Mouse (Mus musculus) CD4-positive helper T cell, adult 2 months (primary cell): Measurements from ENCODE around the gene Ccdc170.

Experiments
- DNase-seq: peaks from one replicate; pipeline ENCODE4 v3.0.0-alpha.2; 2012; ENCODE audit warnings: low read depth, missing footprints, low spot score

Gene Ccdc170

DNA sequence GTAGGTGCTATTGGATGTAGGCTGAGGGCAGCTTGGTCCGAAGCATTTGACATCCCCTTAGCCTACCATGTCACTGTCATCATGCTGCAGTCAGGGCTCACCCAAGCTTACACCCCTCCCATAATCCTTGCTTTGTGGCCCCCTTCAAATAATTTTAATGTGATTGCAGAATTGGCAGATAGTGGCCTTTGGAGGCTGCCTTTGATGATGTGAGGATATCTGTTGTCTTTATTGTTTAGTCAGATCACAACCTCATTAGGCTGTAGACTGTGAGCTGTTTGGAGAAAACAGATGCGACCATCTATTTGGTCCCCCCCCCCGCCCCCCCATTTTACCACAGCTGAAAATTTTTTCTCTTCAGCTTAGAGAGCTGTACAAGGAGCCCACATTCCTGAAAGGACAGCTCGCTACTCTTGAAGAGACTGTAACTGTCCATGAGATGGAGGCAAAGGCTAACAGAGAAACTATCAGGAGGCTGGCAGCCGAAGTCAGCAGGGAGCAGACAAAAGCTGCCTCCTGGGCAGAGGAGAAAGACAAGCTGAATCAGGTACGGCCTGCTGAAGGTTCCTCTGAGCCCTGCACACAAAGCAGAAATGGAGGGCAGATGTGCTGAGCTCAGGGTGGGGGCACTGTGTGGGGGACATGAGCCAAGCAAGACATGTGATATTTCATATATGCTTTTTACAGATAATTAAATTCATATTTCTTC lies 38.2 kb downstream of the Ccdc170 start:
- no peak for DNase-seq

DNA sequence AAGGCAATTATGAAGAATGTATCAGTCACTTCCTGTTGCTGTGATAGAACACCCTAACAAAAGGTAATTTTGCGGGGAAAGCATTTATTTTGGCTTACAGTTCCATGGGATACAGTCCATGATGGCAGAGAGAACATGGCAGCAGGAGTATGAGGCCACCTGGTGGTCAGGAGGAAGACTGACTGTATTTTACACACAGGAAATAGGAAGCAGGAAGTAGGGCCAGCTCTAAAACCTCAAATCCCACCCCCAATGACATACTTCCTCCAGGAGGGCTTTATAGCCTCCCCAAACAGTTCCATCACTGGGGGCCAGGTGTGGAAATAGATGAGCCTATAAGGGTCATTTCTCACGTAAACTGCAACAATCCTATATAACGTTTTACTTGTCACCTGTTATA lies 39.8 kb downstream of the Ccdc170 start:
- DNase-seq = no peak

DNA sequence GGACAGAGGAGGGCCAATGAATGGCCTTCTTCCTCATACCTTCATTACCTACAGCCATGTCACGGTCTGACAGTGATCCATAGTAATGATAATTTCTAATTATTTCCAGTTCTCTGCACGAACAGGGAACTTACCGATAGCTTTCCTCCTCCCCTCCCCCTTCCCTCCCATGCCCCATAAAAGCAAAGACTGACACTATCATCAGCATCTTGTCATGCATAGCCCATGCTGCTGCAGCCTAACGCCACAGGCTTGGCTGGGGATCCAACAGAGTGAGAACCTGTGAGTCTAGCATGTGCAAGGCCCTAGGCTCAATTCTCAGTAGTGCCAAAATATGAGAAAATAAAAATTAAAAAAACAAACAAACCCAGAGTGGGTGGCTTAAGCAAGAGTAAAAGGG lies 40.8 kb downstream of the Ccdc170 start:
- no peak for DNase-seq

DNA sequence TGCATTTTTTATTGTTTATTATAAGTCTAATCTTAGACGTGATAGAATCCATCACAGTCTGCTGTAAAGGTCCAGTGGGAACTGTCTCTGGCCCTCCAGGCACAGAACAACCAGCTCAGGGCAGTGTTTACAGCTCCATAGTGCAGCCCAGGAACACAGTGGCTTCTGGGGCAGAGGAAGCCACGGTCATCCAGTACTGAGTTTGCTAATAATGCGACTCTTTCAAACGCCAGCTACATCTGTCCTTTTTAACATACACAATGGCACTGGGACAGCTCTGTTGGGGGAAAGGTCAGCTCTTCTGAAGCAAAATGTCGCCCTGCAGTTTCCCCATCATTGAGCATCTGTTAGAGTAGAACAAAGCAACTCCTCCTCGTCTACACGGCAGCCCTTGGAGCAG lies 45.7 kb downstream of the Ccdc170 start:
- no peak for DNase-seq

DNA sequence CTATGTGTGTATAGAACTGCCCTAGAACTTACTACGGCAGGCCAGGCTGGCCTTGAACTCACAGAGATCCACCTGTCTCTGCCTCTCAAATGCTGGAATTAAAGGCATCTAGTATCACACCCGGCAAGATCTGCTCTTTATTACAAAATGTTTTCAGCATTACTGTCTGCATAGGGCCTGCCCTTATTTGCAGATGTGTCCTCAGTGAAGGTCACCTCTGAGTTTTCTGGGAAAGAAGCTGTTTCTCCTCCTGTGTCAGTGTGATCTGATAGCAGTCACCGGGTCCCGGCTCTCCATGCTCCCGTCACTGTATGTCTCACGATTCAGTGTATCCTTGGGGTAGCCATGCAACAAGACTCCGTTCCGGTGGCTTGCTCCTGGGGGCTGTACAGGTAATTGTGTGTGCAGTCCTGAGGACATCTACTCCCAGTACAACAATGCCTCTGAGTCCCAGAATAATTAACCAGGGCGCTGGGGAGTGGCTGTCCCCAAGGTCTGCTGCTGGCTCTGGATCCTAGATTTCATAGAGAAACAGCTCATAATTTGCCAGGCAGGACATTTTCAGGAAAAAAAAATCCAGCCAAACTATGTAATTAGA lies 48.4 kb downstream of the Ccdc170 start:
- DNase-seq = no peak

DNA sequence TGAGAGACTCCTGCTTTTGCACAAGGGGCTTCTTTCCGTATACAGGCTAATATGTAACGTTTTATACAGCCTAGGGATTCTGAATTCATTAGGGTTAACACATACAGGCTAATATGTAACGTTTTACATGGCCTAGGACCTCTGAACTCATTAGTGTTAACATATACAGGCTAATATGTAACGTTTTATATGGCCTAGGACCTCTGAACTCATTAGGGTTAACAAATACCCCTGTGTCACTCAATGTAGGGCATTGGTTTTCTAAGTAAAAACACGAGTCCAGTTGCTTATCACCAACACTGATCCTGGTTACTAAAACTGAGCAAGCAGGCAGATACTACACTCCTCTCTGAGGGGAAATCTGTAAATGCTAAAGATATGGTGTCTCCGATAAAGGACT lies 49.6 kb downstream of the Ccdc170 start:
- DNase-seq = no peak

DNA sequence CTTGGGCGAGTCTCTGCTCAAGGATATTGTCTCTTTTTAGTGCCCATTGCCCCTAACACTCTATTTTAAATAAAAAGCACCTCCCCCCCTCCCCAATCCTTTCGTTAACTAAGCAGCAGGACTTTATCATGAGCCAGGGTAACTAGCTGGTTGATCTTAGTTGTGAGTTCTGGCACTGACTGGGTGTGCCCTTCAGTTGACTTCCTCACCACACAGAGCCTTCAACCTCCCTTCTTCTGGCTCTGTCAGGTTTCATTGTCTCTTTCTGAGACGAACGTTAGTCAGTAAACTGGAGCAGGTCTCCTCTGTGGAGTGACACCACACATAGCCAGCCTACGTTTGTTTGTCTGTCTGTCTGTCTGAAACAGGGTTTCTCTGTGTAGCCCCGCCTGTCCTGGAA lies 50.4 kb downstream of the Ccdc170 start:
- DNase-seq = no peak

DNA sequence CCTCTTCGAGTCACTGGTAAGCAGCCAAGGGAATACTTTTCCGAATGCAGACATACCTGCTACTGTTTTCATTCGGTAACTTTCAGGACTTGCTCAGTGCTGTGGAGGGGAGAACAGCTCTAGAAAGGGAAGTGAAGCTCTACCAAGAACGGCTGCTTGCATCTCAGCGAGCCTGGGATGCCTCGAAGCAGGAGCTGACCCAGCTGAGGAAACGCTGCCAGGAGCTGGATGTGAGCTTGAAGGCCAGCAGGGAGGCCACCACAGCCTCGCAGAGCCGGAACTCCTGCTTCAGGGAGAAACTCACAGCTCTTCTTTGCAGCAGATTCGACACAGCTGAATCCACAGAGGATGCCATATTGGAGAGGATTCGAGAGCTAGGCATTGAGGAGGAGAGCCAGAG lies 51.6 kb downstream of the Ccdc170 start:
- DNase-seq = no peak

DNA sequence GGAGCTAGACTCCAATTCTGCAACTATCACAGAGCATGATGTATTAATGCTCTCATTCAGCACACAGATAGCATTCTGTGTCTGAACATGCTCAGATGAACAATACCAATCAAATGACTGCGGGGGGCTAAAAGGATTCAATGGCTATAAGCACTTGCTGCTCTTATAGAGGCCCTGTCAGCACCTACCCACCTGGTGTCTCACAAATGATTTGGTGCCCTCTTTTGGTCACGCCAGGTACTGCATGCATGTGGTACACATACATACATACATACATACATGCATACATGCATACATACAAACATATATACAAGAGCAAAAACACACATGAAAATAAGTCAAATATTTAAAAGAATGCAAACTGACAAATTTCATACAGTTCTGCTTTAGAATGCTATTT lies 63.2 kb downstream of the Ccdc170 start:
- DNase-seq = peak; percentile 26

DNA sequence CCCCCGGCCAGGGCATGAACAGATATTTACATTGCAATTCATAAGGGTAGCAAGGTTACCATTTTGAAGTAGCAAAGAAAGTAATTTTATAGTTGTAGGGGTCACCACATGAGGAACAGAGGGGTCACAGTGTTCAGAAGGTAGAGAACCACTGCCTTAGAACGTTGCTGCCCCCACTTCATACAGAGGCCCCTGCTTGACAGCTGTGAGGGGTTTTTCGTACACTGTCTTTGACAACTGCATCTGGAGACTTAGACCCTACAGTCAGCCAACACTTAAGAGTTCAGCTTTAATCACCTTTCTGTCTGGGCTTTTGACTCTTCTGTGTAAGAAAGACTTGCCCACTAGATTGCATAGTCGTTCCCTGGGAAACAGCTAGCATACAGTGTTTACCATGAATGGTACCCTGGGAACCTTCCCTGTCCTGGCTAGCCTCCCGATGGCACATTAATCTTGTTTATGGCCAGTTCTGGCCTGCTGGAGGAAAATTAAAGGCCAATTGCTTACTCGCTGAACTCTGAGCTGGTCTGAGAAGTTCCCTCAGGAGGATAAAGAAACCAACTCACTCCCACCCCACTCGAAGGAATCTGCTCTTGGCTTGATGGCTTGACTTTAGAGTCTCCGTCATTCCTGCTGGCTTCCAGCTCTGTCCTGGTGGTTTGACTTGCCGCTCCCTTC lies 71.3 kb downstream of the Ccdc170 start:
- DNase-seq = no peak

DNA sequence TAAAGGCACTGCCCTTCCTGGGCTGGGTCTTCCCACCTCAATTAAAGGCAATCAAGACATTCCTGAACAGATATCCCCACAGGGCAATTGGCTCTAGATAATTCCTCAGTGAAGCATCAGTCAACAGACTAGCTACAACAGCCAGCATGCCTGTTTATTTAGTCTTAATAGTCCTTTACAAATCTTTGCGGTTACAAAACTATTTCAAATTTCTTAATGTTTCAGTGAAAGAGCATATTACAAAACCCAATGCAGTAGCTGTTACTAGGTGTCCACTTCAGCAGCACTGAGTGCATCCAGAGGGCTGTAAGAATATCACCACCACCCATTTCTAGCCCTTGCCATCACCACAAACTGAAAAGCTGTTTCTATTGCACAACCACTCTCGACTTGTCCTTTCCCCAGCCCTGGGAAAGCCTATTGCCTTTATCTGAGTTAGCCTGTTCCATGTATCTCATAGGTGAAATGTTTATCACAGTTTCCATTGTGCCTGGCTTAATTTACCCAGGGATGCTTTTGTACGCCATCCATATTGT lies 74.6 kb downstream of the Ccdc170 start:
- DNase-seq = no peak

DNA sequence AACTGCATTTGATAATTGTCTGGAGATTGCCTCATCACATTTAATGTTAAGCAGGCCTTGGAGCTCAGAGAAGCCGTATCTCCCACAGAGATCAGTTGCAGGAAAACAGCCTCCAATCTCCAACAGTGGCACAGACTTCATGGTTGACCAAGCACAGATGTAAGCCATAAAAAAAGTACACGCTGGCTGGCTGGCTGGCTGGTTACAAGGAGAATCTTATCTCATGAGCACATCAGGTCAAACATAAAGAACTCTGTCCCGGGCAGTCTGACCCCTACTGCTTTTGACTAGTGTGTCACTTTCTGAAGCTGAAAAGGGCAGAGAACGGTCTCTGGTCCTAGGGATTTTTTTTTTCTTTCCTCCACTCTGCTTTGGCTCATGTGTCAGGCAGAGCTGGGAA lies 76.8 kb downstream of the Ccdc170 start:
- no peak for DNase-seq

DNA sequence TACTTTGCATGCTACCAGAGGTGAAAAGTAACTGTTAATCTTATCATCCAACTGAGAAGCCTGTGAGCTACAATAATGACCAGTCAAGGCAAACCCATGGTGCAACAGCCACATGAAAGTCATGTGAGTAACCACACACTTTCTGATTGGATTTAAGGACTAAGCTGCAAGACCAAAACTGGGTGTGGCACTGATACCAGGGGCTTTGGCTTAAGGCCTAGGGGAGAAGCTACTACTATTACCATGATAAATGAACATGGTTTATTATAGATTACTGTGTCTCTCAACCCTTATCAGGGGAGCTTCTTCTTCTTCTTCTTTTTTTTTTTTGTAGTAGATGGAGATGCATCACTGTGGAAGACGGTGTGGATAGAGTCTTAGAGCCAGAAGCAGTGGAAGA lies 82.8 kb downstream of the Ccdc170 start:
- no peak for DNase-seq

DNA sequence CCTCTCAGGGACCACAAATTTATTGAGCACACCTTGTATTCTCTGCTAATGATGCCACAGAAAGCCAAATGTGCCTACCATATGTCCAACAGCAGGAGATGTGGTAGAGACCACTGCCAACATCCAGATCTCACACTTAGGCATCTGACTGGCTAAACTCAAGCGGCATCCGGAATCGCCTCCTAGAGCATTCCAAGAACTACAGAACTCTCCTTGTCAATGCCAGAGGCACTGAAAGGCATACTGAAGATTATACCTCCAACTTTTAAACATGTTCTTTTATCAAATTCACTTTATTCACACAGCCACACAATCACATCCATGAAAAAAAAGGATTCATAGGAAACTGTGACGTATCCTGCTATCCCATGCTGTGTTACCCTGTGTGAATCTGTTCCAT lies 88.5 kb downstream of the Ccdc170 start:
- DNase-seq = no peak

DNA sequence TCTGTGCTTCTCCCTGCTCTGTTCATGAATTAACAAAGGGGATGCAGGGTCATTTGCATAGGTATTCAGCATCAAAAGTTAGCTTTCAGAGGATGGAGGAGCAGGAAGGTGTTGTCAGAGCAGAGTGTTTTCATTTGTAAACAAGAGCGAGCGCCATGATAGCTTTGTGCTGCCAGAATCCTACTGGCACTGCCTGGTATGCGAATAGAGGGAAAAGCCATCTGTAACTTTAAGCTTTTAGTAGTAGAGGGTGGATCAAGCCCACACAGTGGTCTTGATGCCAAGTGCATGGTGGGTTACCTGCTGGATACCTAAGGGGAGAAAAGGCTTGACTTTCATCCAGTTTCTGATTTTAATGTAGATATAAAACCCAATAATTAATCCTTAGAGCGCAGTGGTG lies 89.0 kb downstream of the Ccdc170 start:
- DNase-seq = no peak

DNA sequence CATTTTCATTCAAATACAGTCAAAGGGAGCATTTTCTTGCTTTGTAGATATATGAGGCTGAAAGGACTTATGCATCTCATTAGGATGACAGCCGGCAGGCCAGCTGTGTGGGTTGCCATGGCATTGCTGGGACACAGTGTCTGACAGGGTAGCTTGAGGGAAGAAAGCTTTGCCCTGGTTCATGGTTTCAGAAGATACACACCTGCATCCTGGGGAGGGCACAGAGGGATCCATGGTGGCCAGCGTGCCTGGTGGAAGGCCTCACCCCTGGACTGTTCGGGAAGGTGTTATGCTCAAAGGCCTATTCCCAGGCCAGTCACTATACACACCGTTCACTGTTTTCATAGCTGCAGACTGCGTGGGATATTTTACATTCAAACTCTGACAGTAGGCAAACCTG lies 99.6 kb downstream of the Ccdc170 start:
- DNase-seq = no peak

DNA sequence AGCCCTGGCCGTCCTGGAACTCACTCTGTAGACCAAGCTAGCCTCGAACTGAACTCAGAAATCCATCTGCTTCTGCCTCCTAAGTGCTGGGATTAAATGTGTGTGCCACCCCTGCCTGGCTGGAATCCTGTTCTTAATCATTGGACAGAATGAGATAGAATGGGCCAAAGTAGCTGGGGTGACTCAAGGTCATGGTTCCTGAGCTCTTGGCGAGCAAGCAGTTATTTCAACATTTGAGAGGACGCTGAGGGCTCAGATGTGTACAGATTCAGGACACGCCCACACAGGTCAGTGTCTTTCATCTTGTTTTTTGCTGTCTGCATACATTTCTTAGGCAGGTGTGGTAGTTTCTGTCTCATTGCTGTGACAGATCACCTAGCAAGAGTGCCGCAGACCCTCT lies 104.4 kb downstream of the Ccdc170 start:
- no peak for DNase-seq

DNA sequence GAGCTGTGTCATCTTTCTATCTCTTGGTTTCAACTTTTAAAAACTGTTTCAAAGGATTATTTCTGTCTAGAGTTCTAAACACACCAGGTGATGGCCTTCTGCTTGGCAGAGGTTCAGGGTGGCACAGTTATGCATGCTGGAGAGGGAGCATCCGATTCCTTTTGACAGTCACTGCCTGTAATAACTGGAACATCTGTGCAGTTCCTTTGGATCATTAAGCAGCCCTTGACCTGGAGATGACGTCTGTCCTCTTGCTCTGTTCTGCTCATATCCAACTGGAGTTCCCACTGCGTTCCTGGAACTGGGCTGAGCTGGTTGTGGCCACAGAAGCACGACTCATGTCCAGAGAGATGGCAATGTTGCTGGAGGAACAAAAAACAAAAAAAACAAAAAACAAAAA lies 107.3 kb downstream of the Ccdc170 start:
- no peak for DNase-seq

DNA sequence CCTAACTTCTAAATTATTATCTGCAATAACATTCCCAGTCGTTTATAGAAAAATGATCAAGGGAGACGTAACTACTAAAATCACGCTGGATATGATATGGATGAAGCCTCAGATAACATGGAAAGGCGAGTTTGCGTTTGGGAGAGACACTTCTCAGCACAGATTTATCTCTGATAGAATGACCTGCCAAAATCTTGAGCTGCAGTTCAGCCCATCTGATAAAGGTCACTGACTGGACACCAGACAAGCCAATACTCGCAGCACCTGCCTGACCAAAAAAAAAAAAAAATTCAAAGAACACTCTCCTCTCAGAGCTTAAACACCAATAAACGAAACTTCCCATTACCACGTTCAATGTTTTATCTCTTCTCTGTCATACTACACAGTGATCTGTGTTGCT lies 108.7 kb downstream of the Ccdc170 start:
- no peak for DNase-seq

DNA sequence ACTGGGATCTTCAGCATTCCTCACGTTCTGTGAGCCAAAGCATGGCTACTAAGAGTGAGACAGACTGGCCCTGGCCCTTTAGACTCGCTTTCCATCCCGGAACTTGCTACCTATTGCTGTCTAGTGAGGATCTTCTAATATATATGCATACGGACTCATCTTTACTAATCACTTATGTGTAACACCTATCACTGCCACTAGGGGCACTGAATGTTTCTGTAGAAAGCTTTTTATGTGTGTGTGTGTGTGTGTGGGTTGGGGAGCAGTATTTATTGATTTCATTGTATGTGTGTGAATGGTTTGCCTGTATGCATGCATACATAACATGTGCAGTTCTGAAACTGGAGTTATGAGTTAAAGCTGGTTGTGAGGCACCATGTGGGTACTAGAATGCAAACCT lies 111.5 kb downstream of the Ccdc170 start:
- DNase-seq = peak; percentile 44

DNA sequence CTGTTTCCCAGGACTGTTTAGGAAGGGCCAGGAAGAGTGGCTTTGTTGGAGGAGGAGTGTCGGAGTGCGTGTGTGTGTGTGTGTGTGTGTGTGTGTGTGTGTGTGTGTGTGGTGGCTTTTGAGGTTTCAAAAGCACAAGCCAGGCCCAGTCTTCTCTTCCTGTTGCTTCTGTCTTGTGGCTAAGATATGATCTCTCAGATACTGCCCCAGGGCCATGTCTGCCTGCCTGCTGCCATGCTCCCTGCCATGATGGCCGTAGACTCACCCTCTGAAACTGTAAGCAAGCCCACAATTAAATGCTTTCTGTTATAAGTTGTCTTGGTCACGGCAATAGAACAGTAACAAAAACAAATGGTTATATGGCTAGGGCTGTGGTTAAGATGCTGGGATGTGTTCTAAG lies 114.9 kb downstream of the Ccdc170 start:
- no peak for DNase-seq

DNA sequence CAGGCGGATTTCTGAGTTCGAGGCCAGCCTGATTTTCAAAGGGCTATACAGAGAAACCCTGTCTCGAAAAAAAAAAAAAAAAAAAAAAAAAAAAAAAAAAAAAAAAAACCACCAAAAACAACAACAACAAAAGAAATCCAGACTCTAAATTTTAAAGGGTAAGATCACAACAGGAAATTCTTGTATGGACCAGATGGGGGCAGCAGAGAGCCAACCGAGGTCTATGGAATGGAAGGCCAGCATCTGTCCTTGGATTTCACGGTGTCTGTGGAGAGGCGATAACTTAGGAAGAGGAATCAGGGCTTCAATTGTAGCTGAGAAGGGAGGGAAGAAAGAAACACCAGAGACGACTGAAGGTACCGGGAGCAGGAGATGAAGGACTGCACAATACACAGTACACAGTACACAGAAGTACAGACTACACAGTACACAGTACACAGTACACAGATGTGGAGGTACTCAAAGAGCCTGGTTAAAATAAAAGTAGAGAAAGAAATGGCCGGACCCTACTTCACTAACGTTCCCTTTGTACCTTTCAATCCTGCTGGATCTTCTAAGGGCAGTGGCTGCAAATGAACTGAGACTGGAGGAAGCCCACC lies 116.0 kb downstream of the Ccdc170 start:
- peak; percentile 57 for DNase-seq

DNA sequence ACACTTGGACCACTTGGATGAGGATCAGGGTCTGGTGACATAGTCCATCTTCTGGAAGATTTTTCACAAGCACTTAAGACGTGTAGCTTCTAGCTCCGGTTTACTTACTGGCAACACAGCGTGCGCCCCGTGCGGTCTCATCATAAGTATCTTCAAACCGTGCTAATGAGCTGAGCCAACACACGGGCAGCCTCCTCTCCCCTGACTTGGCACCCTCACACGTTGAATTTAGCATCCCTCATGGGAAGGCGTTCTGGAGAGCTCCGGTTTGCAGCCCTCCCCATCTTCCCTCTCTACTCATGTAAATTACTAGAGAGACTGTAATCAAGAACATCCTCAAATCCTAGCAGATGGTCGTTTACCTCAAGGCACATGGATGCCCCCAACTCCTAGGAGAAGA lies 116.6 kb downstream of the Ccdc170 start:
- DNase-seq = no peak
